Mouse (Mus musculus) ovary, adult 10 weeks (tissue): ENCODE data around the gene Ccdc77. TPM values are rescaled to one million over a fixed set of nuclear protein-coding genes. Genes with fewer than 3 reads are reported as not detected.

ENCODE experiments used
- polyA plus RNA-seq: library from polyadenylated mRNA; stranded (reverse); fragments of 350-450 nt; fragmentation: Illumina TruSeq; extraction: RNeasy Lipid Tissue Mini Kit (QIAGEN cat#74804); gene quantifications from one replicate; pipeline ENCODE4 v1.2.3, GENCODE M21; 2014

Ccdc77 gene
- polyA plus RNA-seq = 14.1 TPM

DNA sequence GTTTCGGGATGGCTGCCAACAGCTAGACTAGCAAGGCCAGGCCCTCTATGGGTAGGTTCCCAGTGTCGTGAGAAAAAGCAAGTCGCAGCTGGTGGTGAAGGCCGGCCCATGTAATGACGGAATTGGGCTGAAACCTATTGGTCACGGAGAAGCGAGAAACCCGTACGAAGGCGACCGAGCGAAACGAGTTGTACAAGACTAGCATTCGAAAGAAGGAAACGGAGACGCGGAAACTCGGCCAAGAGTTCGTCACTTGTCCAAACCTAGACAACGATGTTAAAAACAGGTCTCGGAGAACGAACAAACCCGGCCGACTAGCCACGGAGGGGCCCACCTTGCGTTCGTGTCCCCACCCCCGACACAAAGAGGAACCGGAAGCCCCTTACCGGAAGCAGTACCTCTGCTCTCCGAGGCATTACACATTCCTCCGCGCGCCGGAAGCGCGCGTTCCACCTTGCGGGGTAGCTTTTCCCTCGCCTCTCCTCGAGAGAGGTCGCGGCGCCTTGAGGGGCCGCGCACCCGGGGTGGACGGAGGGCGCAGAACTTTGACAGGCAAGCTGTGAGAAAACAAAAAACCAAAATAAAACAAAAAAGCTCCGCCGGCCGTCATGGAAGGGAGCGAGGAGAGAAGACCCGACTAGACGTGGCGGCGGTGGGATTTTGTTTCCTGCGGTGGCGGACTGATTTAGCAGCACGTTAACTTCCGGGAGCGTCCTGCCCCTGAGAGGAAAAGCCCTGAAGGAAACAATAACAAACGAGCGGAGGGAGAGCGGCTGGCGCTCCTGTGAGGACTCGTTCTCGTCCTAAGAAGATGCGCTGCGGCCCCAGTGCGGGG, at the start of gene Ccdc77, which contains the start of gene Kdm5a:
Ccdc77 (minus strand) TSS at position 687 of the 835 bp plus-strand sequence.
Kdm5a (plus strand) TSS at position 437 of the 835 bp plus-strand sequence.

DNA sequence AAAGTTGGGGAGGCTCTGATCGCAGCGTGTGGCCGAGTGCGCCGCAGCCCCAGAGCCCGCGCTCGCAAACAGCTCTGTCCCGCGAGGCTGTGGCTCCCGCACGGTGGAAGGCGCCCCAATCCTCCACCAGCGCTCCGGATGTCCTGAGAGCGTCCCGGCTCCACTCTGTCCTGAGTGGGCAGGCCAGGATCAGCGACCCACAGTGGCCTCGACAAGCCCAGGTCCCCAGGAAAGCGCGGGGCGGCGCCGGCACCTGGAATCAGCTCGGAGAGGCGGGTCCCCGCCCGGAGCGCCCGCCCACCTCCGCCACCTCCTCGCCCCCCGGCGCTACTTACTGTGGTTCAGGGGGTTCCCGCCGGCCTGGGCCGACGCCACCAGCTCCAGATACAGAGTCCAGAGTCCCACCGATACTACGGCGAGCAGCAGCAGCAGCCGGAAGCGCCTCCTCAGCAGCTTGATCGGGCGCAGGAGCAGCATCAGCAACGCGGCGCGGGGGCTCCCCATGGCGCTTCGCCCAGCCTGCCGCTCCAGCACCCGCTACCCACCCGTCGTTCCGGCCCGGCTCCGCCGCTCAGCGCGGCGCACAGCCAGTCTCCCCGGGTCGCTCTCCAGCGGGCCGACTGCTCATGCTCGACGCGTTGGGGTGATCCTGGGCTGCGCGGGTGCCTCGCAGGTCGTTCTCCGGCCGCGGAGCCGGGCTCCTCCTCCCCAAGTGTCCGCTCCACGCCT, 70.0 kb downstream of the Ccdc77 start, which contains the start of the genes D330020A13Rik and B4galnt3:
D330020A13Rik (plus strand) TSS at position 309 of the 729 bp plus-strand sequence.
B4galnt3 (minus strand) TSS at position 504 of the 729 bp plus-strand sequence.

Other genes starting within 250 kb of the Ccdc77 start
- gene D330020A13Rik, start 70.0 kb downstream of the Ccdc77 start, polyA plus RNA-seq = not detected
- not detected for gene B4galnt3, start 69.8 kb downstream of the Ccdc77 start, polyA plus RNA-seq
- gene Kdm5a, start 250 bp downstream of the Ccdc77 start, polyA plus RNA-seq = 141 TPM
- 7.0 TPM for gene Il17ra, start 98.9 kb upstream of the Ccdc77 start, polyA plus RNA-seq
- not detected for gene Tmem121b, start 129.4 kb upstream of the Ccdc77 start, polyA plus RNA-seq
- gene Hdhd5, start 166.9 kb upstream of the Ccdc77 start, polyA plus RNA-seq = 3.8 TPM